ENCODE assay signal across 13 mouse cellular contexts in the genomic region with DNA sequence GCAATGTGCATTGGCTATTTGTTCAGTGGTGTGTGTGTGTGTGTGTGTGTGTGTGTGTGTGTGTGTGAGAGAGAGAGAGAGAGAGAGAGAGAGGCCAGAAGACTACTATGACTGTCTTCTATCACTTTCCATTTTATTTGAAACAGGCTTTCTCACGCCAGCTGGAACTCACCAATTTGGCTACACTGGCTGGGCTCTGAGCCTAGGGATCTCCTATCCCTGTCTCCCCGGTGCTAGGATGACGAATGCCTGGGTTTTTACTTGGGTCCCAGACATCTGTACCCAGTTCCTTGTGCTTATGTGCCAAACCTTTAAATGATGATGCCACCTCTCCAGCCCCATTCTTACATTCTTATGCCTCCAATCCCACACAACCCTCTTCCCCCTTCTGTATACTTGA.
DNase-seq lines count a peak whose midpoint lies in the region; ATAC-seq lines count a peak whose summit lies in the region.
"Had no signal": no experiment of that assay in that cellular context is flagged by ENCODE, and none has a peak within 500 bp of the region (broad histone marks: within the 10 kb centered on the region; RNA-seq: fewer than 3 reads in every experiment).

No protein-coding gene starts in this region.

- H3K4me1 ChIP-seq in forebrain, embryonic 16.5 days (replicated peaks; ENCODE audit: control insufficient read depth, insufficient read depth, low read length), result no peaks in the 10 kb centered on the region
- peaks cover 3% of the 10 kb centered on the region; the same call in 1 of the 2 replicates for H3K4me1 ChIP-seq in forebrain, embryonic 15.5 days
- H3K4me1 ChIP-seq: liver, embryonic 15.5 days had no signal

- no peak overlapping the region for H3K4me3 ChIP-seq in forebrain, embryonic 16.5 days (replicated peaks; ENCODE audit: low read length)
- H3K4me3 ChIP-seq in forebrain, embryonic 15.5 days, result no peak overlapping the region
- H3K4me3 ChIP-seq: liver, embryonic 15.5 days; midbrain, embryonic 15.5 days had no signal

- DNase-seq in left cerebral cortex, postnatal 14 days (ENCODE audit: low spot score in 2 of 2), result peak; percentile 34
- no peak for DNase-seq in left cerebral cortex, postnatal 10 days (ENCODE audit: extremely low spot score in 1 of 2, low spot score in 2 of 2)
- DNase-seq in gastrocnemius, adult 8-10 months (ENCODE audit: low spot score in 2 of 2), result peak; percentile 16 to 34
- peak; percentile 39 for DNase-seq in lung, postnatal 14 days
- DNase-seq in urinary bladder, postnatal 4 days (ENCODE audit: low spot score in 2 of 2), result no peak
- DNase-seq in ovary, postnatal 14 days (ENCODE audit: low spot score), result no peak
- DNase-seq: cerebellum, adult 8-10 months; kidney, adult 8-10 months; spleen, adult 18-20 months had no signal

- no peaks in the 10 kb centered on the region for H3K36me3 ChIP-seq in forebrain, embryonic 16.5 days (ENCODE audit: control insufficient read depth, insufficient read depth)
- no peaks in the 10 kb centered on the region for H3K36me3 ChIP-seq in forebrain, embryonic 15.5 days
- H3K36me3 ChIP-seq: liver, embryonic 15.5 days; midbrain, embryonic 15.5 days had no signal

- H3K4me2 ChIP-seq in forebrain, embryonic 16.5 days (ENCODE audit: low read length), result no peak overlapping the region
- H3K4me2 ChIP-seq in forebrain, embryonic 15.5 days (replicated peaks), result no peak overlapping the region
- H3K4me2 ChIP-seq: liver, embryonic 15.5 days; midbrain, embryonic 15.5 days had no signal

- no peak overlapping the region for H3K9ac ChIP-seq in forebrain, embryonic 16.5 days (replicated peaks; ENCODE audit: low read depth, low read length)
- no peak overlapping the region for H3K9ac ChIP-seq in forebrain, embryonic 15.5 days (replicated peaks)
- H3K9ac ChIP-seq: liver, embryonic 15.5 days; midbrain, embryonic 15.5 days had no signal

- 72% methylated on average over 3 of the region's 3 CpGs for WGBS in forebrain, embryonic 16.5 days
- WGBS in forebrain, embryonic 15.5 days, result 66% methylated on average over 3 of the region's 3 CpGs

- H3K27me3 ChIP-seq in forebrain, embryonic 16.5 days (replicated peaks; ENCODE audit: control insufficient read depth, insufficient read depth, low read length), result no peaks in the 10 kb centered on the region
- H3K27me3 ChIP-seq in forebrain, embryonic 15.5 days, result no peaks in the 10 kb centered on the region
- H3K27me3 ChIP-seq: liver, embryonic 15.5 days; midbrain, embryonic 15.5 days had no signal

- intact Hi-C loops in left cerebral cortex, postnatal 14 days (cut with DNase I), result no loop called here
- intact Hi-C loops in left cerebral cortex, postnatal 10 days (cut with DNase I), result no loop called here

- 0 out of 2 replicates have a peak, but pooled peaks have one; percentile 36 for ATAC-seq in forebrain, embryonic 16.5 days
- no peak for ATAC-seq in forebrain, embryonic 15.5 days (replicated peaks)
- ATAC-seq: midbrain, embryonic 15.5 days had no signal

- H3K27ac ChIP-seq in forebrain, embryonic 16.5 days (ENCODE audit: low read length), result no peak overlapping the region
- no peak overlapping the region for H3K27ac ChIP-seq in forebrain, embryonic 15.5 days (replicated peaks)
- H3K27ac ChIP-seq: liver, embryonic 15.5 days; midbrain, embryonic 15.5 days had no signal

- H3K9me3 ChIP-seq in forebrain, embryonic 16.5 days (ENCODE audit: control insufficient read depth, low read length), result no peaks in the 10 kb centered on the region
- no peaks in the 10 kb centered on the region for H3K9me3 ChIP-seq in forebrain, embryonic 15.5 days
- H3K9me3 ChIP-seq: liver, embryonic 15.5 days; midbrain, embryonic 15.5 days had no signal

Comparison
In these comparisons a context has a peak if more than half of its experiments do, and no peak if none do; other contexts are left out.
1. DNase-seq: peak in left cerebral cortex, postnatal 14 days (2 of 2), gastrocnemius, adult 8-10 months (2 of 2) and lung, postnatal 14 days (single experiment); none in left cerebral cortex, postnatal 10 days (0 of 2), urinary bladder, postnatal 4 days (0 of 2) and ovary, postnatal 14 days (single experiment).